Mouse (Mus musculus) urinary bladder, adult 18-20 months (tissue): Measurements from ENCODE around the gene Chst14.

Source experiments
- DNase-seq, 2 experiments: peaks; one replicate each; pipeline ENCODE4 v3.0.0; 2022; ENCODE audit warnings: low spot score in 2 of 2, mixed read lengths in 2 of 2

The Chst14 gene

DNA sequence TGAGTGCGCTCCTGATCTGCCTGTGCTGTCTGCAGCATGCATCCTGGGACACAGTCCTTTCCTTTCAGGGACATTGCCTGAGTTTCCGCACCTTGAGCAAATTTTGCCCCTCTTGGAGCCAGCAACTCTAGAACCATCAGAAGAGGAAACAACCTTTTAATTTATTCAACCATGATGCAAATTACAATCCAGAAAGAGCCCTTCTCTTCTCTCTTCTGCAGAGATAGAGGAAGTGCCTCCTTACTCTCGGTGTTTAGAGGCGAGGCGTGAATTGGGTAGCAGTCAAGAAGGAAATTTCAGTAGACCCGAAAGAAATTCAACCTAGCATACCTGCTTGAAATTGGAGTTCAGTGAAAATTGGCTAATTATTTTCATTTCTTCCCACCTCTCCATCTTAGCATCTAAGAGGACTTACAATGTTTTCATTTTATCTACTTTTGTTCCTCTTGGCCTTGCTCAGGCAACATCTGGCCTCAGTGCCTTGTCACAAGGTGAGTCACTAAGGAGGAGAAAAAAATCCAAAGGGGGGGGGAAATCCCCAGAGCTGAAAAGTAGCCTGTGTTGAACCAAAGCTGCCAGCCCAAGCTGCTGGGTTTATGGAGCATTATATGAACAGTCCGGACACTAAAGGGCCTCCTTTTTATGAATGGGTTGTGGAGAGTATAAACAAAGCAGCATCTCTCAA is 20.7 kb upstream of the Chst14 start:
- DNase-seq: no peak

- no peak for DNase-seq
These were observed 20.2 kb upstream of the Chst14 start for GRCm38 (mm10) chr2:118906118-118906492.

DNA sequence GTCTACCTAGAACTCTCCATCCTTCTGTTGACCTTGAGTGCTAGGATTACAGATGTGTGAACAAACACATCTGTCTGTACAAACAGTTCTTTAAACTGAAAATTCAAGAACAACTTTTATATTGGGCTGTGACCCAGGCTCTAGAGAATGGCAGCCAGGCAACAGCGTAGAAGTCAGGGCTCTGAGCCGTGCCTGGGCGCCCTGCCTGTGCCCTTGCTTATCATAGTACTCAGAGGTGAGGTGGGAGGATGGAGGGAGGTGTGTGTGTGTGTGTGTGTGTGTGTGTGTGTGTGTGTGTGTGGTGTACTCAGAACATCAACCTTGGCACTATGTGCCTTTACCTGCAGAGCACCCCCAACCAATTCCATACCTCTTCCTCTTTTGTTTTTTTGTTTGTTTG is 18.5 kb upstream of the Chst14 start:
- DNase-seq: no peak

- no peak for DNase-seq
These were observed 17.1 kb upstream of the Chst14 start for GRCm38 (mm10) chr2:118909151-118909550.

DNA sequence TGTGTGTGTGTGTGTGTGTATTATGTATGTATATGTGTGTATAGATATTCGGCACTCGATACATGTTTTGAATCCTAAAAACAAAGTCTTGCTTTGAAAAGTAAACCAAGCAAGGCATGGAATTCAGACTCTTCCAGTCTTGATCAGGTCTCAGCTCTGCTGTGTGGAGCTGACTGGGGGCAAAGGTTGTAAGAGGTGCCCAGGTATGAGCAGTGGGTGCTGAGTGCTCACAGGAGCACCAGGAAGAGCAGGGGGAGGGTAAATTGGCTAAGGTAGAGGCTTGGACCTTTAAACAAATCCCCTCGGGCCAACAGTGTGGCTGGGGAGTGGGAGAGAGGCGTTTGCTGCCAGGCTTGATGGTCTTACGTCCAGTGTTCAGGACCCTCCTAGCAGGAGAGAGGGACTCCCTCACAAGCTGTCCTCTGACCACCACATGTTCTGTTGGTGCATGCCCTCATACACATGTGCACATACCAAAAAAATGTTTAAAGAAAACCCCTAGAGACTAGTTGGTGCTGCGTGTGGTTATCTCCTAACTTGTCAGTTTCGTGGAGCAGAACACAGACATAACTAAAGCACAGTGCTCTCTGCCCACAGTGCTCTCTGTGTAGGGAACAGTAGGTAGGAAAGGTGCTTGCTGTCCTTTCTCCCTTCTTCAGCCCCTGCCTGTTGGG is 15.6 kb upstream of the Chst14 start:
- DNase-seq: no peak

- DNase-seq: no peak
These were observed 13.6 kb upstream of the Chst14 start for GRCm38 (mm10) chr2:118912706-118913105.

- DNase-seq: no peak
These were observed 12.6 kb upstream of the Chst14 start for GRCm38 (mm10) chr2:118913551-118914276.

- no peak for DNase-seq
These were observed 11.6 kb upstream of the Chst14 start for GRCm38 (mm10) chr2:118914685-118915084.

DNA sequence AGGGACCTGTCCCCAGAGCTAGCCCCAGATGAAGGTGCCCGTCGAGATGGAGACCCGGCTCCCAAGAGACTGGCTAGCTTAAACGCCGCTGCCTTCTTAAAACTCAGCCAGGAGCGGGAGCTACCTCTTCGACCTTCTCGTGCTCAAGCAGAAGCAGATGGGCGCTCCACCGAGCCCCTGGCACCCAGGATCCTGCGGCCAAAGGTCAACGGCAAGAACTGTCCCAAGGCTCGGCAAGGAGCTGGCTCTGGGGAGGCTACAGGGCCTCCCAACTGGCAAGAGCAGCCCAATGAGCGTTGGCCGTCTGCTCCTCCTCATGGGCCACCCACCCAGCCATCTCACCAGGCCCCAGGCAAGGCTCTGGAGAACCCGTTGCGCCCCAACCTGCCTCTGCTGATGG is 9.9 kb upstream of the Chst14 start:
- no peak for DNase-seq

DNA sequence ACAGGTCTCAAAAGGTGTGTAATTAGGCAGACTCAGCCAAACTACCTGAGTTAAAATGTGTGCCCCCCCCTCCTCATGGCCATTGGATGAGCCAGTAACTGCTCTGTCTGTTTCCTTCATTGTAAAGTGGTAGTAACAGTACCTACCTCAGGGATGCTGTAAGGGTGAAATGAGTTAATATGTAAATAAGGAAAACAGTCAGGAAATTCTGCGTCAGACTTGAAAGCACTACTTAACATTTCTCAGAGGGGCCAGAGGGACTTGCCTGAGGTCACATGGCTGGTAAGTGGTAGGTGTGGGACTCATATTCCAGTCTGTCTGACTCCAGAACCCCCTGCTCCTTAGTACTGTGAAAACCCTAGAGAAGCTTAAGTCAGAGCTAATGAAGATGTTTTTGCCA is 7.8 kb upstream of the Chst14 start:
- DNase-seq: no peak

DNA sequence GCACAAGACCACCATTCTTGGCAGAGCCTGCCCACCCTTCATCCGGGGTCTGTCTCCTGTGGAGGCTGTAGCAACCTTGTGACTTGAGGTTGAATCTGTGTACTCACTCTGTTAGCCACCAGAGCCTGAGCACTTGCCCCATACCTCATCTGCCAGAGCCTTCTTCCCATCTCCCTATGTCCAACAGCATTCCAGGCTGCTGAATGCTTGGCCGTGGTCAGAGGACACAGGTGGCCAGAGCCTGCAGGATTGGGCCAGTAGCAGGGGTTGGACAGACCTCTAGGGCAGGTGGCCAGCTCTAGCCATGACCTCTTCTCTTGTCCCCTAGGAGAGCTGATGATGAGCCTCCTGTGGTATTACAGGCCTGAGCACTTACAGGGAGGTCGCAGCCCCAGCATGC is 5.9 kb upstream of the Chst14 start:
- DNase-seq: no peak

DNA sequence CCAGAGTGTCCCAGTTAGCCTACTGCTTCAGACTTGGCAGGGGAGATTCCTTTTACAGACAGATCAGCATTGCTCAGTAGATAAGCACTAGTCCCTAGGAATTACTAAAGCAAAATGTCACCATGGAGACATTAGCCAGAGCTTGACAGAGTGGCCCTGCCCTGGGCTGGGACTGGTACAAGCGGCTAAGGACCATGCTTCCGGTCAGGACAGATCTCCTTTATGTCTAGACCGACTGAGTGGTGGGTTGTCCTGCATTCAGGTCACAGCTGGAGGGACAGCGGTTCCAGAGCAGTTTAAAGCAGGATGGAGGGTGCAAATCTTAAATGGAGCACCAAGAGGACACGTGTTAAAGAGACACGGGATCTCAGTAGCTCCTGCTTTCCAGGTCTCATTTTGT is 344 bp upstream of the Chst14 start:
- no peak for DNase-seq

DNA sequence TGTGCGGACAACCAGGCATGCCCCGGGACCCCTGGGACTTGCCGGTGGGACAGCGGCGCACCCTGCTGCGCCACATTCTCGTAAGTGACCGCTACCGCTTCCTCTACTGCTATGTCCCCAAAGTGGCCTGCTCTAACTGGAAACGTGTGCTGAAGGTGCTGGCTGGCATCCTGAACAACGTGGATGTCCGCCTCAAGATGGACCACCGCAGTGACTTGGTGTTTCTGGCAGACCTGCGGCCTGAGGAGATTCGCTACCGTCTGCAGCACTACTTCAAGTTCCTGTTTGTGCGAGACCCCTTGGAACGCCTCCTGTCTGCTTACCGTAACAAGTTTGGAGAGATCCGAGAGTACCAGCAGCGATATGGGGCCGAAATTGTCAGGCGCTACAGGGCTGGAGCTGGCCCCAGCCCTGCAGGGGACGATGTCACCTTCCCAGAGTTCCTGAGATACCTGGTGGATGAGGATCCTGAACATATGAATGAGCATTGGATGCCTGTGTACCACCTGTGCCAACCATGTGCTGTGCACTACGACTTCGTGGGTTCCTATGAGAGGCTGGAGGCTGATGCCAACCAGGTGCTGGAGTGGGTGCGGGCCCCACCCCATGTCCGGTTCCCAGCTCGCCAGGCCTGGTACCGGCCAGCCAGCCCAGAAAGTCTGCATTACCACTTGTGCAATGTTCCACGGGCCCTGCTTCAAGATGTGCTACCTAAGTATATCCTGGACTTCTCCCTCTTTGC is 873 bp downstream of the Chst14 start:
- no peak for DNase-seq

- DNase-seq: no peak
These were observed 15.0 kb downstream of the Chst14 start for GRCm38 (mm10) chr2:118941341-118941740.

DNA sequence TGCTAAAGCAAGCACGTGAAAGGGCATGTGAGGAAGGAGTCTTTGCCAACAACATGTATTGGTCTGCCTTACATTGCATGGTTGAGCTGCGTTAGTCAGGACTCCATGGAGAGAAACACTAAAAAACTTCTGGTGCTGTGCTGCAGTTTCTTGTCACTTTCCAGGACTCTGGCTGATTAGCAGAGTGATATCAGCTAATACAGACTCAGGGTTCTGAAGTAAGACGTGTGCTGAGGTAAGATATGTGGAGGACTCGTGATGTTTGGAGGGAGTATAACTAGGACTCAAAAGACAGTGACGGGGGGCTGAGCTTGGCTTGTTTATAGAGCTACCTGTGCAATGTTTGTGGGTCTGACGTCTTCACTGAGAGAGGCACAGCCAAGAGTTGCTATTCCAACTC is 16.9 kb downstream of the Chst14 start:
- no peak for DNase-seq

GRCm38 (mm10) chr2:118948818-118949217 is 22.5 kb downstream of the Chst14 start:
- DNase-seq: no peak

DNA sequence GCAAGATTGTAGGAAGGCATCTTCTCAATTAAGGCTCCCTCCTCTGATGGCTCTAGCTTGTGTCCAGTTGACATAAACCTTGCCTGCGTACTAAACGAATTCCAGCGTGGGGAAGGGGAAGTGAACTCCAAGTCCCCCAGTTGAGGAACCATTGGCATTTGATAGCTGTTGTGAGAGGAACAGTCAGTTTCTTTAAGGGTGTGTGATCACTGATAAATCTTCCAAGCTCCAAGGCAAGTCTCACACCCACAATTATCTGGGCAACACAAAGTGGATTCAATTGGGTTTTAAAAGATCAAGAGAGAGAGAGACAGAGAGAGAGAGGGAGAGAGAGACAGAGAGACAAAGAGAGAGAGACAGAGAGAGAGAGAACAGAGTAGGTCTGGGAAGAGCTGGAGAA is 23.4 kb downstream of the Chst14 start:
- no peak for DNase-seq

DNA sequence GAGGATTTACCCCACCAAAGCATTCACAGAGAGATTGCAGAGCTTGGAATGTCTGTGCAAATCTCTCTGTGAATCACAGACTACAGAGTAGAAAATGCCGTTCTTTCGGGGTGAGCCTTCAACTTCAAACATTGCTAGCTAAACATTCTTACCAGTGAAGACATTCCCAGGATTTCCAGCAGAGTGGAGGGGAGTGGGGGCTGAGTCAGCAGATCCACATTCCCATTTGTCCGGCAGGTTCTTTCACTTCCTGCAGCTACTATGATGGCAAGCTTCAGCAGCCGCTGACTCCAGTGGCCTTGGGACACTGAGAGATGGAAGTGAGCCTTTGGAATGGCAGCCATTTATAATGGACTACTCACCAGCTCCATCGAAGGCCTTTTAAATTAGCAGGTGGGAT is 30.2 kb downstream of the Chst14 start:
- no peak for DNase-seq

- no peak for DNase-seq
These were observed 33.3 kb downstream of the Chst14 start for GRCm38 (mm10) chr2:118959644-118960043.

DNA sequence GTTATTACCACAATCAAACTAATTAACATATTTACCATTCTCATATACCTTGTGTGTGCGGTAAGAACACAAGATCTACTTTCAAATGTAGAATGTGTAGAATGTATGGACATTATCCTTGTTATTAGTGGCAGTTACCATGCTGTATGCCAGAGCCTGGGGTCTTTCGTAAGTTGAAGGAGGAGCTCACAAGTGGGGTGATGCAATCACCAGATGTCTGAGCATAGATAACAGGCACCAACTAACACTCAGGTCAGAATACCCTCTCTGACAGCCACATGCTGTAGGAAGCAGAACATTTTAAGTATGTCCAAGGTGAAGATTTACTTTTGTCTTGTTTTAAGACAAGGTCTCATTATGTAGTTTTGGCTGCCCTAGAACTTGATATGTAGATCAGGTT is 34.1 kb downstream of the Chst14 start:
- no peak for DNase-seq

DNA sequence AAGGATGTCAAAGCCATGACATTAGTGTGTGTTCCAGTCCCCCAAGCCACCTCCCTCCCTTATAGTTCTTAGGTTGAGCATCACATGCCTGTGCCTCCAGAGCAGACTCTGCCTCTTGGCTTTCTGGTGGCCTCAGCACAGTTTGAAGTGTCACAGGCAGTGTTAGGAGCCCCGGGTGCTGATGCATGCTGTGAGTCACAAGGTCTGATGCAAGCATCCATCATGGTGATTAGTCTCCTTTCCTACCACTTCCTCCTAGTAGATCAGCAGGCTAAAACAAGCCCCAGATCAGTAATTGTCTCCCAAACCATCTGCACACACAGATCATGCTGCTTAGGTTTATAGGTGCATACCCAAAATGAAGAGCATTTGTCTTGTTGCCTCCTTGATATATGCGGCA is 35.2 kb downstream of the Chst14 start:
- no peak for DNase-seq

- DNase-seq: no peak
These were observed 36.8 kb downstream of the Chst14 start for GRCm38 (mm10) chr2:118963007-118963675.
